Comparison of ENCODE assay signal across 11 mouse cellular contexts in the genomic region with DNA sequence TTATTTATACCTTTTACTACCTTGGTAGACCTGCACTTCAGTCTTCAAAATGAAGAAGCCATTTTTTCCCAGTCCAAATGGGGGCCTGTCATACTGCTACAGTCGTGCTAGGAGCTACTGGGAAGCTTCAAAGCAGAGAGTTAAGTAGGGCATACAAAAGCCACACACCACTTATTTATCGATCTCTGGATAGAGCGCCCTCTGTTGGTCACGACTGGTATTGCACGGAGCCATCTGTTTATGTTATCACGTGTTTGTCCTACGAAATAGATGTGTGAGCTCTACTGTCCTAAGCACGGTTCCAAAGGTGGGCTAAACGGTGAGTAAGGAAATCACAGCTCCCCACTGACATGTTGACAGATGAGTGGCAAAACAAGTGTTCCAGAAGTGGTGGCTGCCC. TPM values are rescaled to one million over a fixed set of nuclear protein-coding genes. Genes with fewer than 3 reads are reported as not detected.
DNase-seq lines count a peak whose midpoint lies in the region; ATAC-seq and TF ChIP-seq lines count a peak whose summit lies in the region.
"Had no signal": no experiment of that assay in that cellular context is flagged by ENCODE, and none has a peak within 500 bp of the region (broad histone marks: within the 10 kb centered on the region; RNA-seq: fewer than 3 reads in every experiment).

No protein-coding gene starts in this region.

- peak; percentile 38 for TF ChIP-seq CTCF in gastrocnemius, adult 2 months (IDR thresholded peaks at IDR 0.05)

- H3K9ac ChIP-seq in midbrain, embryonic 11.5 days (ENCODE audit: low read length): no peak overlapping the region
- H3K9ac ChIP-seq in midbrain, embryonic 15.5 days: no peak overlapping the region
- H3K9ac ChIP-seq in neural tube, embryonic 11.5 days (ENCODE audit: low read length): no peak overlapping the region
- H3K9ac ChIP-seq: midbrain, embryonic 12.5 days; stomach, embryonic 15.5 days had no signal

- no peaks in the 10 kb centered on the region for H3K27me3 ChIP-seq in midbrain, embryonic 11.5 days (ENCODE audit: control insufficient read depth, insufficient read depth, low read length)
- no peaks in the 10 kb centered on the region for H3K27me3 ChIP-seq in midbrain, embryonic 15.5 days (replicated peaks)
- no peaks in the 10 kb centered on the region for H3K27me3 ChIP-seq in neural tube, embryonic 11.5 days (ENCODE audit: control insufficient read depth, insufficient read depth, low read length)
- H3K27me3 ChIP-seq: midbrain, embryonic 12.5 days; stomach, embryonic 15.5 days had no signal

- DNase-seq in gastrocnemius, adult 2 months: no peak
- DNase-seq in gastrocnemius, adult 8-10 months (ENCODE audit: low spot score in 2 of 2): no peak
- DNase-seq in midbrain, embryonic 11.5 days (ENCODE audit: low spot score, missing footprints): peak; percentile 97
- DNase-seq in cerebellum, postnatal 14 days: peak; percentile 63 to 74
- DNase-seq in neural tube, embryonic 11.5 days (ENCODE audit: low spot score): peak; percentile 62
- no peak for DNase-seq in frontal cortex, postnatal 36 days (ENCODE audit: low spot score in 2 of 2)
- DNase-seq in urinary bladder, postnatal 4 days (ENCODE audit: low spot score in 2 of 2): no peak

- no peak overlapping the region for H3K4me3 ChIP-seq in gastrocnemius, adult 2 months
- H3K4me3 ChIP-seq in midbrain, embryonic 11.5 days (ENCODE audit: low read depth, low read length): no peak overlapping the region
- no peak overlapping the region for H3K4me3 ChIP-seq in midbrain, embryonic 15.5 days
- no peak overlapping the region for H3K4me3 ChIP-seq in neural tube, embryonic 11.5 days (ENCODE audit: low read depth, low read length)
- H3K4me3 ChIP-seq: erythroblast, embryonic 14.5 days; midbrain, embryonic 12.5 days; stomach, embryonic 15.5 days had no signal

- no peaks in the 10 kb centered on the region for H3K36me3 ChIP-seq in midbrain, embryonic 11.5 days (ENCODE audit: control insufficient read depth, insufficient read depth, low read length)
- no peaks in the 10 kb centered on the region for H3K36me3 ChIP-seq in midbrain, embryonic 15.5 days (replicated peaks)
- no peaks in the 10 kb centered on the region for H3K36me3 ChIP-seq in neural tube, embryonic 11.5 days (ENCODE audit: control insufficient read depth, insufficient read depth, low read length)
- H3K36me3 ChIP-seq: midbrain, embryonic 12.5 days; stomach, embryonic 15.5 days had no signal

- 8% methylated on average over 9 of the region's 9 CpGs for WGBS in midbrain, embryonic 11.5 days
- WGBS in midbrain, embryonic 15.5 days: 9% methylated on average over 9 of the region's 9 CpGs
- 8% methylated on average over 9 of the region's 9 CpGs for WGBS in neural tube, embryonic 11.5 days

- no peaks in the 10 kb centered on the region for H3K9me3 ChIP-seq in midbrain, embryonic 11.5 days (ENCODE audit: control insufficient read depth, low read length)
- H3K9me3 ChIP-seq in midbrain, embryonic 15.5 days: no peaks in the 10 kb centered on the region
- no peaks in the 10 kb centered on the region for H3K9me3 ChIP-seq in neural tube, embryonic 11.5 days (ENCODE audit: control insufficient read depth, low read length)
- H3K9me3 ChIP-seq: midbrain, embryonic 12.5 days; stomach, embryonic 15.5 days had no signal

- no peaks in the 10 kb centered on the region for H3K4me1 ChIP-seq in midbrain, embryonic 11.5 days (ENCODE audit: control insufficient read depth, insufficient read depth, low read length)
- peaks cover 7% of the 10 kb centered on the region for H3K4me1 ChIP-seq in midbrain, embryonic 15.5 days
- H3K4me1 ChIP-seq in neural tube, embryonic 11.5 days (ENCODE audit: control insufficient read depth, insufficient read depth, low read length): no peaks in the 10 kb centered on the region
- H3K4me1 ChIP-seq: stomach, embryonic 15.5 days had no signal

- no peak overlapping the region for H3K27ac ChIP-seq in gastrocnemius, adult 2 months
- H3K27ac ChIP-seq in midbrain, embryonic 11.5 days (ENCODE audit: low read depth, low read length): no peak overlapping the region
- no peak overlapping the region for H3K27ac ChIP-seq in midbrain, embryonic 15.5 days
- H3K27ac ChIP-seq in neural tube, embryonic 11.5 days (ENCODE audit: low read depth, low read length): no peak overlapping the region
- H3K27ac ChIP-seq: midbrain, embryonic 12.5 days; stomach, embryonic 15.5 days had no signal

- intact Hi-C loops in gastrocnemius, adult 2 months (cut with DNase I): no loop called here

- no peak overlapping the region for H3K4me2 ChIP-seq in midbrain, embryonic 11.5 days
- no peak overlapping the region for H3K4me2 ChIP-seq in midbrain, embryonic 15.5 days
- no peak overlapping the region for H3K4me2 ChIP-seq in neural tube, embryonic 11.5 days (ENCODE audit: low read depth)
- H3K4me2 ChIP-seq: midbrain, embryonic 12.5 days; stomach, embryonic 15.5 days had no signal

- no peak for ATAC-seq in midbrain, embryonic 11.5 days (ENCODE audit: low FRiP score)
- ATAC-seq in midbrain, embryonic 15.5 days (replicated peaks): no peak
- ATAC-seq in neural tube, embryonic 11.5 days (ENCODE audit: insufficient read depth, low FRiP score, low TSS enrichment): no peak

RNA-seq across cellular contexts. Expression of gene Tcl1, which starts 36.2 kb away (rescaled TPM):
- not detected for total RNA-seq in gastrocnemius, adult 2 months (2021)
- not detected for total RNA-seq in gastrocnemius, adult 8-10 months (2022)
- not detected in 2 replicates for polyA plus RNA-seq in midbrain, embryonic 11.5 days (2014; fragmentation: Nextera tagmentation; extraction: Ambion mirVana)
- not detected in 2 replicates for polyA plus RNA-seq in midbrain, embryonic 15.5 days (2015; fragmentation: Nextera tagmentation; extraction: Ambion mirVana)
- polyA plus RNA-seq in neural tube, embryonic 11.5 days (2014; fragmentation: Nextera tagmentation; extraction: Ambion mirVana): not detected in 2 replicates
- polyA plus RNA-seq: erythroblast, embryonic 14.5 days; midbrain, embryonic 12.5 days; stomach, embryonic 15.5 days had no signal

RNA-seq across cellular contexts. Expression of gene Tcl1b4, which starts 57.0 kb away (rescaled TPM):
- total RNA-seq in gastrocnemius, adult 2 months (2021): not detected
- total RNA-seq in gastrocnemius, adult 8-10 months (2022): not detected
- polyA plus RNA-seq in midbrain, embryonic 11.5 days (2014; fragmentation: Nextera tagmentation; extraction: Ambion mirVana): not detected in 2 replicates
- polyA plus RNA-seq in midbrain, embryonic 15.5 days (2015; fragmentation: Nextera tagmentation; extraction: Ambion mirVana): not detected in 2 replicates
- not detected in 2 replicates for polyA plus RNA-seq in neural tube, embryonic 11.5 days (2014; fragmentation: Nextera tagmentation; extraction: Ambion mirVana)
- polyA plus RNA-seq: erythroblast, embryonic 14.5 days; midbrain, embryonic 12.5 days; stomach, embryonic 15.5 days had no signal

Comparison
In these comparisons a context has a peak if more than half of its experiments do, and no peak if none do; other contexts are left out.
1. DNase-seq: peak in midbrain, embryonic 11.5 days (single experiment), cerebellum, postnatal 14 days (2 of 2) and neural tube, embryonic 11.5 days (single experiment); none in gastrocnemius, adult 2 months (single experiment), gastrocnemius, adult 8-10 months (0 of 2), frontal cortex, postnatal 36 days (0 of 2) and urinary bladder, postnatal 4 days (0 of 2).